ENCODE assay signal across 8 mouse cellular contexts in the genomic region with DNA sequence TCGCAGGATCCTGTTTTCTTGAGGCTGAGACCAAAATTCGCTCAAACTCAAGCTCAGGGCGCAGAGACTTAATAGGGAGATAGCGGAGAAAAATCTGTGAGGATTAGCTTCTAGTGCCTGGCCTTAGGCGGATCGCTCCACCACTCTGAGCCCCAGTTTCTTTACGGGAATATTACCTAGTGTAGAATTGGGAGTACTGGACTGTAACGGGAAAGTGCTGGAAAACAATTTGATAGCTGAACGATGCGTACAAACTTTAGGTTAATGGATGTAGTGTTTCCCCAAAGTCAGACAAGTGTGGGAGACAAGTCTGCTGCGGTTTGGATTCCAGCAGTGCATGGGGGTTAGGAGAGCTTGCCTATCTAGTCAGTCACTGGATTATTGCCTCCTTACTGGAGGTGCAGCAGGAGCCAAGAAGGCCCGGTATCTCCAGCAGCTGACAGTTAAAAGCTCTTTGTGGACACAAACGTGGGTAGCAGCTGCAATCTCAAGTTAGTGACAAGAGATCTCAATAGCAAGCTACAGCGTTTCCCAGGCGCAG. TPM values are rescaled to one million over a fixed set of nuclear protein-coding genes. Genes with fewer than 3 reads are reported as not detected.
DNase-seq lines count a peak whose midpoint lies in the region; ATAC-seq and TF ChIP-seq lines count a peak whose summit lies in the region.

A gene (minus strand): TSS at position 101 of the 541 bp plus-strand sequence.

- peak within 1 kb of the TSS; percentile 42 for H3K4me3 ChIP-seq in kidney, postnatal 0 days (replicated peaks; ENCODE audit: low read depth, low read length)
- H3K4me3 ChIP-seq in heart, embryonic 10.5 days: peak within 1 kb of the TSS; percentile 63
- peak within 1 kb of the TSS; percentile 49 for H3K4me3 ChIP-seq in liver, embryonic 11.5 days (ENCODE audit: low read depth, low read length)
- H3K4me3 ChIP-seq in neural tube, embryonic 14.5 days (ENCODE audit: low read depth, low read length): peak within 1 kb of the TSS; percentile 44

- TF ChIP-seq CTCF in kidney, postnatal 0 days (IDR thresholded peaks at IDR 0.05; ENCODE audit: low read depth): no peak

- 0 out of 2 replicates have a peak, but pooled peaks cover 2% of the 10 kb centered on the region for H3K36me3 ChIP-seq in kidney, postnatal 0 days (ENCODE audit: insufficient read depth, low read length)
- H3K36me3 ChIP-seq in heart, embryonic 10.5 days: peaks cover 11% of the 10 kb centered on the region; the same call in 1 of the 2 replicates
- no peaks in the 10 kb centered on the region for H3K36me3 ChIP-seq in liver, embryonic 11.5 days (ENCODE audit: control insufficient read depth, insufficient read depth, low read length)
- H3K36me3 ChIP-seq in neural tube, embryonic 14.5 days (ENCODE audit: control insufficient read depth, insufficient read depth, low read length): no peaks in the 10 kb centered on the region

- H3K4me2 ChIP-seq in kidney, postnatal 0 days (ENCODE audit: low read length): peak within 1 kb of the TSS; percentile 73
- peak within 1 kb of the TSS; percentile 71 for H3K4me2 ChIP-seq in liver, embryonic 11.5 days
- peak within 1 kb of the TSS; percentile 83 for H3K4me2 ChIP-seq in neural tube, embryonic 14.5 days (ENCODE audit: low read depth, low read length)

- no peaks in the 10 kb centered on the region for H3K27me3 ChIP-seq in kidney, postnatal 0 days (ENCODE audit: insufficient read depth, low read length)
- H3K27me3 ChIP-seq in heart, embryonic 10.5 days (ENCODE audit: insufficient read depth, poor library complexity, severe bottlenecking): no peaks in the 10 kb centered on the region
- H3K27me3 ChIP-seq in liver, embryonic 11.5 days (replicated peaks; ENCODE audit: control insufficient read depth, insufficient read depth, low read length): peaks cover 13% of the 10 kb centered on the region
- no peaks in the 10 kb centered on the region for H3K27me3 ChIP-seq in neural tube, embryonic 14.5 days (ENCODE audit: control insufficient read depth, insufficient read depth, low read length)

- 10% methylated on average over 15 of the region's 15 CpGs for WGBS in kidney, postnatal 0 days
- WGBS in heart, embryonic 10.5 days: 6% methylated on average over 15 of the region's 15 CpGs
- WGBS in liver, embryonic 11.5 days: 12% methylated on average over 15 of the region's 15 CpGs
- 9% methylated on average over 15 of the region's 15 CpGs for WGBS in neural tube, embryonic 14.5 days

- H3K9ac ChIP-seq in kidney, postnatal 0 days (ENCODE audit: low read depth, low read length): peak within 1 kb of the TSS; percentile 73
- H3K9ac ChIP-seq in liver, embryonic 11.5 days (ENCODE audit: low read depth, low read length): peak within 1 kb of the TSS; percentile 50
- peak within 1 kb of the TSS; percentile 72 for H3K9ac ChIP-seq in neural tube, embryonic 14.5 days (replicated peaks; ENCODE audit: low read depth, low read length)

- peak within 1 kb of the TSS; percentile 81 for H3K27ac ChIP-seq in kidney, postnatal 0 days
- H3K27ac ChIP-seq in heart, embryonic 10.5 days: peak within 1 kb of the TSS; percentile 93
- H3K27ac ChIP-seq in liver, embryonic 11.5 days (ENCODE audit: low read depth, low read length): peak within 1 kb of the TSS; percentile 62
- peak within 1 kb of the TSS; percentile 67 for H3K27ac ChIP-seq in neural tube, embryonic 14.5 days (ENCODE audit: low read depth, low read length)

- H3K4me1 ChIP-seq in kidney, postnatal 0 days (replicated peaks; ENCODE audit: insufficient read depth, low read length): peaks cover 20% of the 10 kb centered on the region
- peaks cover 33% of the 10 kb centered on the region for H3K4me1 ChIP-seq in heart, embryonic 10.5 days
- H3K4me1 ChIP-seq in liver, embryonic 11.5 days (replicated peaks; ENCODE audit: control insufficient read depth, insufficient read depth, low read length): peaks cover 4% of the 10 kb centered on the region; the same call in 1 of the 2 replicates
- peaks cover 6% of the 10 kb centered on the region; the same call in 1 of the 2 replicates for H3K4me1 ChIP-seq in neural tube, embryonic 14.5 days (ENCODE audit: control insufficient read depth, insufficient read depth, low read length)

- H3K9me3 ChIP-seq in kidney, postnatal 0 days (replicated peaks; ENCODE audit: low read length): no peaks in the 10 kb centered on the region
- no peaks in the 10 kb centered on the region for H3K9me3 ChIP-seq in heart, embryonic 10.5 days
- no peaks in the 10 kb centered on the region for H3K9me3 ChIP-seq in liver, embryonic 11.5 days (ENCODE audit: control insufficient read depth, low read length)
- H3K9me3 ChIP-seq in neural tube, embryonic 14.5 days (ENCODE audit: control insufficient read depth, low read length): no peaks in the 10 kb centered on the region

- DNase-seq in kidney, postnatal 0 days (ENCODE audit: low spot score): peak; percentile 39
- DNase-seq in kidney, adult 11 months: no peak
- peak; percentile 59 for DNase-seq in embryo, embryonic 10.5 days (ENCODE audit: low spot score)
- no peak for DNase-seq in heart, embryonic 10.5 days (ENCODE audit: low spot score)
- DNase-seq in liver, embryonic 11.5 days (ENCODE audit: low spot score): no peak
- no peak for DNase-seq in MN1 (ENCODE audit: low spot score)
- no peak for DNase-seq in kidney, postnatal 25 days

- ATAC-seq in kidney, postnatal 0 days (replicated peaks; ENCODE audit: low FRiP score, low read depth): no peak
- no peak for ATAC-seq in liver, embryonic 11.5 days (replicated peaks; ENCODE audit: low FRiP score)
- peak; percentile 31 for ATAC-seq in neural tube, embryonic 14.5 days (ENCODE audit: low read depth)

RNA-seq across cellular contexts. Expression of the gene that starts here (rescaled TPM):
- polyA plus RNA-seq in kidney, postnatal 0 days (2015; fragmentation: Nextera tagmentation; extraction: Ambion mirVana): 60.4 and 61.1 TPM in 2 replicates
- polyA plus RNA-seq in heart, embryonic 10.5 days (2016; fragmentation: Nextera tagmentation; extraction: Ambion mirVana): 54.3 and 58.8 TPM in 2 replicates
- polyA plus RNA-seq in liver, embryonic 11.5 days (2014; fragmentation: Nextera tagmentation; extraction: Ambion mirVana): 21.5 and 21.8 TPM in 2 replicates
- 21.7 and 37.4 TPM in 2 replicates for polyA plus RNA-seq in neural tube, embryonic 14.5 days (2014; fragmentation: Nextera tagmentation; extraction: Ambion mirVana)

Comparison
In these comparisons a context has a peak if more than half of its experiments do, and no peak if none do; other contexts are left out.
1. DNase-seq: peak in kidney, postnatal 0 days (single experiment) and embryo, embryonic 10.5 days (single experiment); none in kidney, adult 11 months (single experiment), heart, embryonic 10.5 days (single experiment), liver, embryonic 11.5 days (single experiment), MN1 (single experiment) and kidney, postnatal 25 days (0 of 2).
2. Peak in every context shown above with its lines, with median percentiles within 50 percentile points of each other: H3K27ac ChIP-seq, H3K4me2 ChIP-seq, H3K4me3 ChIP-seq and H3K9ac ChIP-seq.